Mouse (Mus musculus) megakaryocyte, embryonic 14.5 days (primary cell): ENCODE results near the gene Gm21985.

Experiments
- FLI1 ChIP-seq: IDR thresholded peaks from 2 replicates; pipeline ENCODE4 v1.6.1; 2012; ENCODE audit warnings: low read length, inconsistent platforms, mixed read lengths
- GATA1 ChIP-seq: IDR thresholded peaks from 3 replicates; pipeline ENCODE4 v1.6.1; 2012; ENCODE audit warnings: mixed read lengths, low read length, inconsistent platforms, borderline replicate concordance

DNA sequence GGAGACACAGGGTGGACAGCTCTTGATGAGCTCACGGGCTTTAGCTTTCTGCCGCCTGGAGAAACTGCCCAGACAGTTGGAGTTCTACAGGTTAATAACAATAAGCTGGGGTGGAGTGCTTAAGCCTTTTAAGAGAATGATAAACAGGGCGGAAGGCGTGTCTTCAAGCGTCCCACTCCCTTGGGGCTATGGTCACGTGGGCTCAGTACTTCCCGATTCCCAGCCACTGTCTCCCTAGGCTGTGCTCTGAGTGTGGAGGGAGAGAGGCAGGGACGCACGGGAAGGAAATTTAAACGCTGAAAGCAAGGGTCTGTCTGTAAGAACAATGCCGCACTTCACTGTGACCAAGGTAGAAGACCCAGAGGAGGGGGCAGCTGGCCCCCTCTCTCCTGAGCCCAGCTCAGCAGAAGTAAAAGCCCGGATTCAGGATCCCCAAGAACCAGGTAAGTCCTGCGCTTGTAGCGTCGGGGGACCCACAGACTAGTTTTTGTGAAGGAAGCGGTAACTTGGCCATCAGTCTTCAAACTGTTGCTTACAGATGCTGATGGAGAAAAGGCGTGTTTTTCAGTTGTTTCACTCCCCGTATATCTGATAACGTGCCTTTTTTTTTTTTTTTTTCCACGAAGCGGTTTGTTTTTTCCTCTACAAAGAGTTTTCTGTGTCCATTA lies 18.4 kb downstream of the Gm21985 start:
- no peak for TF ChIP-seq GATA1
- no peak for TF ChIP-seq FLI1
